Mouse (Mus musculus): ENCODE measurements around the gene Zim1.
A peak's percentile ranks its signal among the peaks of the same experiment; 100 is the strongest.

Zim1 gene

GRCm38 (mm10) chr7:6696241-6697045 lies at the start of gene Zim1:
TSS of gene Zim1 (minus strand) at chr7:6696450.
- DNase-seq (ENCODE audit: low spot score), result no peak

GRCm38 (mm10) chr7:6744281-6744904 lies 48.1 kb upstream of the Zim1 start:
- DNase-seq (ENCODE audit: low spot score), result no peak

GRCm38 (mm10) chr7:6736060-6736459 lies 39.8 kb upstream of the Zim1 start:
- DNase-seq (ENCODE audit: low spot score), result no peak

- DNase-seq (ENCODE audit: low spot score), result no peak
These were observed 35.7 kb upstream of the Zim1 start for GRCm38 (mm10) chr7:6731930-6732329.

GRCm38 (mm10) chr7:6731373-6731772 lies 35.1 kb upstream of the Zim1 start:
- DNase-seq (ENCODE audit: low spot score), result no peak

- no peak for DNase-seq (ENCODE audit: low spot score)
These were observed 34.6 kb upstream of the Zim1 start for GRCm38 (mm10) chr7:6730801-6731200.

- DNase-seq (ENCODE audit: low spot score), result no peak
These were observed 34.0 kb upstream of the Zim1 start, which contains the start of the genes Peg3 and Usp29 for GRCm38 (mm10) chr7:6730241-6730640. TSS of gene Peg3 (minus strand) at chr7:6730431. TSS of gene Usp29 (plus strand) at chr7:6730578.

- DNase-seq (ENCODE audit: low spot score), result peak; percentile 10
These were observed 33.0 kb upstream of the Zim1 start for GRCm38 (mm10) chr7:6729061-6729817.

- no peak for DNase-seq (ENCODE audit: low spot score)
These were observed 32.1 kb upstream of the Zim1 start for GRCm38 (mm10) chr7:6728263-6728931.

- DNase-seq (ENCODE audit: low spot score), result no peak
These were observed 31.3 kb upstream of the Zim1 start for GRCm38 (mm10) chr7:6727351-6728121.

GRCm38 (mm10) chr7:6709396-6709795 lies 13.1 kb upstream of the Zim1 start:
- no peak for DNase-seq (ENCODE audit: low spot score)

- DNase-seq (ENCODE audit: low spot score), result no peak
These were observed 12.4 kb upstream of the Zim1 start for GRCm38 (mm10) chr7:6708451-6709180.

GRCm38 (mm10) chr7:6707416-6708015 lies 11.3 kb upstream of the Zim1 start:
- no peak for DNase-seq (ENCODE audit: low spot score)

- DNase-seq (ENCODE audit: low spot score), result no peak
These were observed 3.0 kb upstream of the Zim1 start for GRCm38 (mm10) chr7:6699230-6699629.

- DNase-seq (ENCODE audit: low spot score), result no peak
These were observed 10.7 kb downstream of the Zim1 start for GRCm38 (mm10) chr7:6685511-6685910.

- DNase-seq (ENCODE audit: low spot score), result no peak
These were observed 29.5 kb downstream of the Zim1 start for GRCm38 (mm10) chr7:6666726-6667125.

- DNase-seq (ENCODE audit: low spot score), result no peak
These were observed 32.8 kb downstream of the Zim1 start for GRCm38 (mm10) chr7:6663430-6663829.

- DNase-seq (ENCODE audit: low spot score), result no peak
These were observed 36.6 kb downstream of the Zim1 start for GRCm38 (mm10) chr7:6659605-6660004.

GRCm38 (mm10) chr7:6658606-6659005 lies 37.6 kb downstream of the Zim1 start:
- no peak for DNase-seq (ENCODE audit: low spot score)

- DNase-seq (ENCODE audit: low spot score), result no peak
These were observed 44.1 kb downstream of the Zim1 start for GRCm38 (mm10) chr7:6652151-6652550.
